Mouse (Mus musculus) lung, embryonic 16.5 days (tissue): ENCODE results near the gene Coa5. TPM values are rescaled to one million over a fixed set of nuclear protein-coding genes. Genes with fewer than 3 reads are reported as not detected.

ENCODE experiments used
- ATAC-seq: fragments of 200-750 bp; cut with Nextera tagmentation; 2 replicates; pipeline ENCODE4 v1.8.0; 2017; ENCODE audit warnings: low read depth, mild to moderate bottlenecking, moderate library complexity
- H3K27ac ChIP-seq: fragments of 300-500 bp; sonication (generic); 2 replicates; pipeline ENCODE4 v1.5.1; 2014; ENCODE audit warnings: mild to moderate bottlenecking, control low read depth, low read length
- H3K27me3 ChIP-seq: fragments of 300-500 bp; sonication (generic); 2 replicates; pipeline ENCODE4 v1.6.1; 2014; ENCODE audit warnings: low read depth, low read length, mixed read lengths; ENCODE audit not compliant: control insufficient read depth, insufficient read depth
- H3K36me3 ChIP-seq: fragments of 300-500 bp; sonication (generic); 2 replicates; pipeline ENCODE4 v1.6.1; 2014; ENCODE audit warnings: low read length; ENCODE audit not compliant: control insufficient read depth, insufficient read depth
- H3K4me1 ChIP-seq: fragments of 300-500 bp; sonication (generic); replicated peaks from 2 replicates; pipeline ENCODE4 v1.6.1; 2014; ENCODE audit warnings: low read length, mixed read lengths; ENCODE audit not compliant: control insufficient read depth, insufficient read depth
- H3K4me2 ChIP-seq: fragments of 300-500 bp; sonication (generic); 2 replicates; pipeline ENCODE4 v1.6.1; 2014; ENCODE audit warnings: low read depth, low read length, control low read depth
- H3K4me3 ChIP-seq: fragments of 300-500 bp; sonication (generic); 2 replicates; pipeline ENCODE4 v1.5.1; 2014; ENCODE audit warnings: mild to moderate bottlenecking, low read length, control low read depth
- H3K9ac ChIP-seq: fragments of 300-500 bp; sonication (generic); 2 replicates; pipeline ENCODE4 v1.6.1; 2014; ENCODE audit warnings: low read length, control low read depth
- H3K9me3 ChIP-seq: fragments of 300-500 bp; sonication (generic); 2 replicates; pipeline ENCODE4 v1.6.1; 2016; ENCODE audit warnings: low read length; ENCODE audit not compliant: control insufficient read depth
- WGBS: fragments of 180-500 bp; shearing (Covaris S2); extraction: QIAGEN DNeasy Blood & Tissue Kit; methylation state at CpG from one replicate; pipeline ENCODE4 v1.1.7; 2014; 5-methylcytosine and 5-hydroxymethylcytosine counted together
- polyA plus RNA-seq: library from polyadenylated mRNA; unstranded; fragments of >200 nt; fragmentation: Nextera tagmentation; extraction: Ambion mirVana; gene quantifications from 2 replicates; pipeline ENCODE4 v1.2.1, GENCODE M21; 2015

Coa5 gene
- polyA plus RNA-seq, 1 experiment from 2014 or later = 43.2 TPM

DNA sequence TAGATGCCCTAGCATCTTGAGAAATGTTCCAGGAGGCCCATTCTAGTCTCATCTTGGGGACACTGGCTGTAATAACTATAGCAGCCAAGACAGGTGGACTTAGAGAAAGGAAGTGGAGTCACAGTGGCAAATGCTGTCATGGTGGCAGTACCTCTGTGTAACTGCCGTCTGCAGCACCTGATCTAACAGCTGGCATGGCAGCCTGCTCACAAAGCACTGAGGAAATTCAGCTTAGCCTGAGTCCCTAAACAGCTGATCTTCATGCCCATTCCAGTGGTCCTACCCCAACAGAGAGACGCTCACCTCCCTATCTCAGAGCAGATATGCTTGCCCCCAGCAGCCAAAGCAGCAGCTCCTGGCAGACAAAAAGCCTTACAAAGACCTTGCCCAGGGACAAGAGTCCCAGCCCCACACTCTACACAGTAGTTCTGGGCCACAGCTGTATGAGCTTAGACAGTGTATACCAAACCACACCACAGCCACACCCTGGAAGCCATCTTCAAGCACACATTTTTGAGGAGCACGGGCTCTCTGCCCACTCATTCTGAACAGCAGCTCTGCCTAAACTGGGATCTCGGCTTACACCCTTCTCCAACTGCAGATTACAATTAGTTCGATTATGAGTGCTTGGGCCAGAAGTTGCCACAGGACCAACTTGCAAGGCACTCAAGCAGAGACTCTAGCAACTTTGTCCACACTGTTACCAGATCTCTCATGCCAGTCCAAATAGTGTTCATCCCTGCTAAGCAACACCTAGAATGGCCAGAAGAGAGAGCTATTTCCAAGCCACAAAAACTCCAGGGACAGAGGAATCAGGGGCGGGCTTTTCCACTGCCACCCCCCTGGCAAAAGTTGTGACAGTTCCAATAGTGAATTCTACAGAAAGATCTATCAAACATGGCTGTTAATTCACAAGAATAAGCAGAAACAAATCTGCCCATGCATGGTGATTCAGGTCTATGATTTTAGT, 41.6 kb upstream of the Coa5 start:
- Histone ChIP-seq H3K9ac (no peak overlapping the region), H3K27me3 (no peaks in the 10 kb centered on the region), H3K9me3 (no peaks in the 10 kb centered on the region), H3K4me1 (no peaks in the 10 kb centered on the region), H3K4me2 (no peak overlapping the region), H3K27ac (no peak overlapping the region), H3K4me3 (no peak overlapping the region), H3K36me3 (no peaks in the 10 kb centered on the region)
- ATAC-seq = no peak
- 70% methylated on average over 6 of the region's 6 CpGs for WGBS

DNA sequence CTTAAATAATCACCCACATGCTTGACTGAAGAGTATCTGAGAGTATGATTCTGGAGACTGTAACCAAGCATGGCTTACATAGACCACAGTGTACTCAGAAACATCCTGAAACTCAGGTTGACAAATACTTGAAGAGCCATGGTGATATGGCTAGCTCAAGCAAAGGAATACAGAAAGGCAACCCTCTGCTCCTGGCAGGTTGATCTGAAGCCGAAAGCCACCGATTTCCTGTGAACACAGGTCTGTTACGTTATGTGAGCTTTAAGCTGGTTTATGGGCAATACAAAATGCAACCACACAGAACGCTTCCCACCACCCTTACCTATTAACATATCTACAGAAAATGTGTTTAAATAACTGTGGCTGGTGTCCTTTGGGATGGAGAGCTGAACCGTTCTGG, 39.1 kb upstream of the Coa5 start:
- no peaks in the 10 kb centered on the region for H3K9me3 ChIP-seq
- no peak overlapping the region for H3K4me3 ChIP-seq
- H3K4me1 ChIP-seq = no peaks in the 10 kb centered on the region
- no peak overlapping the region for H3K27ac ChIP-seq
- WGBS = 89% methylated on average over 5 of the region's 5 CpGs
- ATAC-seq = no peak
- H3K36me3 ChIP-seq = no peaks in the 10 kb centered on the region
- H3K9ac ChIP-seq = no peak overlapping the region
- H3K27me3 ChIP-seq = no peaks in the 10 kb centered on the region
- no peak overlapping the region for H3K4me2 ChIP-seq

GRCm38 (mm10) chr1:37467806-37468205, 37.9 kb upstream of the Coa5 start:
- H3K27ac ChIP-seq = no peak overlapping the region
- H3K4me3 ChIP-seq = no peak overlapping the region
- H3K36me3 ChIP-seq = no peaks in the 10 kb centered on the region
- no peaks in the 10 kb centered on the region for H3K27me3 ChIP-seq
- 83% methylated on average over 4 of the region's 4 CpGs for WGBS
- no peak overlapping the region for H3K9ac ChIP-seq
- no peak for ATAC-seq
- no peak overlapping the region for H3K4me2 ChIP-seq
- no peaks in the 10 kb centered on the region for H3K4me1 ChIP-seq
- H3K9me3 ChIP-seq = no peaks in the 10 kb centered on the region

DNA sequence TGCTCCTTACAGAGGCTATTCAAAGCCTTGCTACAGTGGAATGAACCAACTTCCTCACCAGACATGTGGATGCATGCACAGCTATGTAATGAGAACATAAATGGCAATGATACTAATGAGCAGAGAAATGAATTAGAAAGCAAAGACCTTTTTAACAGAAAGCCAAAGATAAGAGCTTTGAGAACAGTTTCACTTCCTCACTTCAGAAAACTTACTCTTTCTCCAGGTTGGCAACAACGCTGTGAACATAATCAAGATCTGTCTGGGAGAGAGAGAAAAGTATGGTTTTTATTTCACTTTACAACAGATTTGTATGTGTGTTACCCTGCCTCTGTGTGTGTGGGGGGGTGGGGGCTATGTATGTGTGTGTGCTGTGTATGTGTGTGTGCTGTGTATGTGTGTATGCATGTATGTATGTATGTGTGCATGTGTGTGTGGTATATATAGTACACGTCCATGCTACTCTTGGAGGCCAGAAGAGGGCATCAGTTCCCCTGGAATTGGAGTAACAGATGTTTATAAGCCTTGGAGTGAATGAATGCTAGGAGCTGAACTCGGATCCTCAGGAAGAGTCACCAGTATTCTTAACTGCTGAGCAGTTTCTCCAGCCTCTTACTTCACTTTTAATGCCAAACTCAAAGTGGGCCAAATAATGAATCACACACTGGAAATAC, 36.6 kb upstream of the Coa5 start:
- Histone ChIP-seq H3K9me3 (no peaks in the 10 kb centered on the region), H3K4me1 (no peaks in the 10 kb centered on the region), H3K27me3 (no peaks in the 10 kb centered on the region), H3K9ac (no peak overlapping the region), H3K36me3 (no peaks in the 10 kb centered on the region), H3K4me3 (no peak overlapping the region), H3K27ac (no peak overlapping the region), H3K4me2 (no peak overlapping the region)
- ATAC-seq = no peak
- WGBS = 79% methylated on average over 3 of the region's 3 CpGs

DNA sequence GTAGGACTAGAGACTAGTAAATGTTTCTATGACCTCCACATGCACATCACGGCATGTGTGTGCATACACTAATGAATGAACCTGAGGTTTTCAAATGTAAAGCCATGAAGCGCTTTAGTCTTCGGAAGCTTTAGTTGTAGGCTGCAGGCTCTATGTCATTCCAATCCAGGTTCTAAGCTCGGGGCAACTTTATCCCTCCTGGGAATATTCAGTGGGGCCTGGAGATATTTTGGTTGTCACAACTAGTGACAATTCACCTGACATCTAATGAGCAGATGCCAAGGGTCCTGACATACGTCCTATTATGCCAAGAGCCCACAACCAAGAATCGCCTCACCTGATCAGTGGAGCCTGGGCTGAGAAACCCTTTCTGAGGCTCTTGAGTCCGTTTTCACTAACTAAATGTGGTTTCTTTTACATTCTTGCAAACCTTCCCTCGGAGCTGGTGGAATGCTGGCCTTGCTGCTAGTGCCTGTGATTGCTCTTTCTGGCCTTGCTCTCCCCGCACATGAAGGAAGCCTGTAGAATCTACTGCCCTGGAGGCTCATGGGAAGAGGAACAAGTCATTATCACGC, 35.1 kb upstream of the Coa5 start:
- WGBS = 76% methylated on average over 10 of the region's 10 CpGs
- Histone ChIP-seq H3K27ac (no peak overlapping the region), H3K9ac (no peak overlapping the region)

GRCm38 (mm10) chr1:37457546-37457945, 27.6 kb upstream of the Coa5 start:
- ATAC-seq = no peak
- WGBS = 92% methylated on average over 7 of the region's 7 CpGs

More for the DNA sequence above, 35.1 kb upstream of the Coa5 start:
- ATAC-seq = no peak
- no peak overlapping the region for H3K4me3 ChIP-seq
- H3K36me3 ChIP-seq = no peaks in the 10 kb centered on the region
- H3K4me2 ChIP-seq = no peak overlapping the region
- no peaks in the 10 kb centered on the region for H3K9me3 ChIP-seq
- H3K4me1 ChIP-seq = no peaks in the 10 kb centered on the region
- no peaks in the 10 kb centered on the region for H3K27me3 ChIP-seq

DNA sequence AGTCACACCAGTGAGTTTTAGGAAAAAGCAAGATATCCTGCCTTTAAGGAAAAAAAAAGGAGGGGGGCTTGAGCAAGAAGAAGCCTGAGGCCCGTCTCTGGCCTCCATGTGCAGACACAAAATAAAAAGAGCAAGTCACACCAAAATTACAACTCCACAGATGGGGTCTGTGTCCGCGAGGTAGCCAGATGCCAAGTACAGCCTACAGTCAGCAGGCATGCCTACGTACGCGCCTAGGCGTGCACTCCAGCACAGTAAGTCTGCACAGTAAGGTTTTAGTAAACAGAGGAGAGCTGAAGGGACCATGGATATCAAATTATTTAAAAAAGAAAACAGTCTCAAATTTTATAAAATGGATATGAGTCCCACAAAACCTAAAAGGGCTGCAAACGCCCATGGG, 21.4 kb upstream of the Coa5 start:
- Histone ChIP-seq H3K4me3 (no peak overlapping the region), H3K9ac (no peak overlapping the region), H3K9me3 (no peaks in the 10 kb centered on the region), H3K27ac (no peak overlapping the region), H3K4me2 (no peak overlapping the region), H3K4me1 (no peaks in the 10 kb centered on the region), H3K36me3 (0 out of 2 replicates have a peak, but pooled peaks cover 2% of the 10 kb centered on the region), H3K27me3 (no peaks in the 10 kb centered on the region)
- no peak for ATAC-seq
- WGBS = 86% methylated on average over 8 of the region's 8 CpGs

More at GRCm38 (mm10) chr1:37457546-37457945, 27.6 kb upstream of the Coa5 start:
- Histone ChIP-seq H3K4me3 (no peak overlapping the region), H3K9ac (no peak overlapping the region), H3K27me3 (no peaks in the 10 kb centered on the region), H3K9me3 (no peaks in the 10 kb centered on the region), H3K36me3 (0 out of 2 replicates have a peak, but pooled peaks cover 2% of the 10 kb centered on the region), H3K27ac (no peak overlapping the region), H3K4me1 (no peaks in the 10 kb centered on the region), H3K4me2 (no peak overlapping the region)

DNA sequence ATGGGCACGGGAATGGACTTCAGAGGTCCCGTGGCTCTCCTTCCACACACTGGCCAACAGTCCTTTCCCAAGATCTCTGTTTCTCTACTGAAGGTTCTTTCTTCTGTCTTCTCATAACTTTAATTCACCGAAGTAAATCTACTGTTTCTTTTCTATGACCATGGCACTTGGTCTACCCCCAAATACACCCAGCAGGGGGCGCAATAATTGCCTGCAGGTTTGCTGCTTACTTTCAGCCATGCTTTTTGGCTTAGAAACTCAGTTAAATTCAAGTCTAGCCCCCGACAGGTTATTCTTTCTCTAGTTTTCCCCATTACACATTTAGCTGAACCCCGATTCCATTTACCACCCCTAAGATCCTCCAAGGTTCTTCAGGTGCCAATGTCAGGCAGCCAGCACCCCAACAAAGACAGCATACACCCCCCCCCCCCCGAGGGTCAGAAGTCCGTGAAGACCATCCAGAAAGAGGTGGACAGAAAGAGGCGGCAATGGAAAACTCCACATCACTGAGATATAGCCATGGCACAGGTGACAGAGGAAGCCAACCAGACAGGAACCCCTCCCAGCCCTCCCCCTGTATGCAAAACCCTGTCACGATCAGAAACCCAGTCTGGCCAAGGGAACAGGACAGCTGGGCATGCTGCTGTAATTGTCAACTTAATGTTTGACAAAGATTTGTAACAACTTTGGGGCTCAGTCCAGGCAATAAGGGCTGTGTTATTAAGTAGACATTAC, 18.6 kb upstream of the Coa5 start:
- no peak for ATAC-seq
- Histone ChIP-seq H3K4me1 (no peaks in the 10 kb centered on the region), H3K9me3 (no peaks in the 10 kb centered on the region), H3K4me2 (no peak overlapping the region), H3K9ac (no peak overlapping the region), H3K27ac (no peak overlapping the region), H3K27me3 (no peaks in the 10 kb centered on the region), H3K4me3 (no peak overlapping the region), H3K36me3 (no peaks in the 10 kb centered on the region)
- 72% methylated on average over 10 of the region's 10 CpGs for WGBS
